Mouse (Mus musculus) E14TG2a.4 (cell line): ENCODE measurements around the gene Cox6a1.

Experiments used
- H3K27me3 ChIP-seq: 2 replicates; pipeline ENCODE4 v1.6.1; 2014; ENCODE audit warnings: low read length, control low read depth; ENCODE audit not compliant: insufficient read depth
- H3K36me3 ChIP-seq: 2 replicates; pipeline ENCODE4 v1.6.1; 2014; ENCODE audit warnings: low read length, control low read depth; ENCODE audit not compliant: insufficient read depth
- H3K4me1 ChIP-seq: replicated peaks from 2 replicates; pipeline ENCODE4 v1.6.1; 2014; ENCODE audit warnings: low read depth, low read length, control low read depth
- H3K4me3 ChIP-seq: replicated peaks from 2 replicates; pipeline ENCODE4 v1.5.1; 2014; ENCODE audit warnings: mild to moderate bottlenecking, low read length
- H3K9me3 ChIP-seq: 2 replicates; pipeline ENCODE4 v1.6.1; 2014; ENCODE audit warnings: low read length, control low read depth
- CTCF ChIP-seq: conservative IDR thresholded peaks from 2 replicates; pipeline ENCODE4 v1.5.1; 2014; ENCODE audit warnings: low read length
- NANOG ChIP-seq: IDR thresholded peaks from 2 replicates; pipeline ENCODE4 v1.6.1; 2014; ENCODE audit warnings: borderline replicate concordance, low read length, mixed read lengths
- POU5F1 ChIP-seq: IDR thresholded peaks from 2 replicates; pipeline ENCODE4 v1.6.1; 2014; ENCODE audit warnings: low read length, borderline replicate concordance

Gene Cox6a1

DNA sequence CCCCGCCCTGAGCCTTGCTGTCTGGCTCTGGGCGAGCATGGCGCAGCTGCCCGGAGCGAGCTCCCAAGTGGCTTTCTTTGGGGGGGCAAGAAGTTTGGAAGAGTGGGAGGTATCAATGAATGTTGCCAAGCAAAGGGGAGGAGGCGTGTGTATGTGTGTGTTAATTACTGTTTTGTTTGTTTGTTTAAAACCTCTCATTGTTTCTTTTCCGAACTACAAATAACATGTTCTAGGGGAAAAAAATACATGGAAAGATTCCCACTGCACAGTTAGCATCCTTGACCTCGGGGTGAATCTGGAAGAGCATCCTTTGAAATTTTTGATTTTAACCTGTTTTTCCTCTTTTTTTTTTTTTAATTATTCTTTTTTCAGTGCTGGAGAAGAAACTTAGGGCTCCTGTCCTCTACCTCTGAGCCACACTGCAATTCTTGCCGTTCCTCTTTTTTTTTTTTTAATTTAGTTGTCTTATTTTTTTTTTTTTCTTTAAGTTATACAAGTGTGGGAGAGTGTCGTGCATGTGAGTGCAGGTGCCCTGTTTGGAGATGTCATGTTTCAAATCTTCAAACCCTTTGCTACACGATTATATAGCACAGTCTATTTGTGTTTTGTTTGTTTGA is 25.5 kb upstream of the Cox6a1 start:
- Histone ChIP-seq H3K4me1 (peaks cover 53% of the 10 kb centered on the region), H3K27me3 (no peaks in the 10 kb centered on the region), H3K36me3 (no peaks in the 10 kb centered on the region), H3K4me3 (peak overlapping the region; percentile 56; the same call in 1 of the 2 replicates), H3K9me3 (no peaks in the 10 kb centered on the region)
- TF ChIP-seq CTCF, result no peak
- TF ChIP-seq NANOG, result no peak
- TF ChIP-seq POU5F1, result no peak

GRCm38 (mm10) chr5:115373441-115374203 is 24.8 kb upstream of the Cox6a1 start:
- no peak for TF ChIP-seq NANOG
- no peak for TF ChIP-seq CTCF
- no peak for TF ChIP-seq POU5F1
- Histone ChIP-seq H3K4me1 (peaks cover 58% of the 10 kb centered on the region), H3K27me3 (no peaks in the 10 kb centered on the region), H3K4me3 (peak overlapping the region; percentile 56; the same call in 1 of the 2 replicates), H3K9me3 (no peaks in the 10 kb centered on the region), H3K36me3 (peaks cover 5% of the 10 kb centered on the region; the same call in 1 of the 2 replicates)

- H3K4me1 ChIP-seq, result peaks cover 66% of the 10 kb centered on the region
- peak overlapping the region; percentile 45 for H3K4me3 ChIP-seq
- H3K9me3 ChIP-seq, result no peaks in the 10 kb centered on the region
- peaks cover 5% of the 10 kb centered on the region; the same call in 1 of the 2 replicates for H3K36me3 ChIP-seq
- H3K27me3 ChIP-seq, result no peaks in the 10 kb centered on the region
- TF ChIP-seq NANOG, result no peak
- TF ChIP-seq CTCF, result no peak
- no peak for TF ChIP-seq POU5F1
Measured at GRCm38 (mm10) chr5:115371736-115372135, 23.0 kb upstream of the Cox6a1 start.

GRCm38 (mm10) chr5:115364782-115365181 is 16.0 kb upstream of the Cox6a1 start:
- H3K9me3 ChIP-seq, result no peaks in the 10 kb centered on the region
- no peaks in the 10 kb centered on the region for H3K27me3 ChIP-seq
- no peak overlapping the region for H3K4me3 ChIP-seq
- peaks cover 65% of the 10 kb centered on the region for H3K4me1 ChIP-seq
- TF ChIP-seq NANOG (no peak), POU5F1 (no peak), CTCF (no peak)
- H3K36me3 ChIP-seq, result peaks cover 5% of the 10 kb centered on the region; the same call in 1 of the 2 replicates

DNA sequence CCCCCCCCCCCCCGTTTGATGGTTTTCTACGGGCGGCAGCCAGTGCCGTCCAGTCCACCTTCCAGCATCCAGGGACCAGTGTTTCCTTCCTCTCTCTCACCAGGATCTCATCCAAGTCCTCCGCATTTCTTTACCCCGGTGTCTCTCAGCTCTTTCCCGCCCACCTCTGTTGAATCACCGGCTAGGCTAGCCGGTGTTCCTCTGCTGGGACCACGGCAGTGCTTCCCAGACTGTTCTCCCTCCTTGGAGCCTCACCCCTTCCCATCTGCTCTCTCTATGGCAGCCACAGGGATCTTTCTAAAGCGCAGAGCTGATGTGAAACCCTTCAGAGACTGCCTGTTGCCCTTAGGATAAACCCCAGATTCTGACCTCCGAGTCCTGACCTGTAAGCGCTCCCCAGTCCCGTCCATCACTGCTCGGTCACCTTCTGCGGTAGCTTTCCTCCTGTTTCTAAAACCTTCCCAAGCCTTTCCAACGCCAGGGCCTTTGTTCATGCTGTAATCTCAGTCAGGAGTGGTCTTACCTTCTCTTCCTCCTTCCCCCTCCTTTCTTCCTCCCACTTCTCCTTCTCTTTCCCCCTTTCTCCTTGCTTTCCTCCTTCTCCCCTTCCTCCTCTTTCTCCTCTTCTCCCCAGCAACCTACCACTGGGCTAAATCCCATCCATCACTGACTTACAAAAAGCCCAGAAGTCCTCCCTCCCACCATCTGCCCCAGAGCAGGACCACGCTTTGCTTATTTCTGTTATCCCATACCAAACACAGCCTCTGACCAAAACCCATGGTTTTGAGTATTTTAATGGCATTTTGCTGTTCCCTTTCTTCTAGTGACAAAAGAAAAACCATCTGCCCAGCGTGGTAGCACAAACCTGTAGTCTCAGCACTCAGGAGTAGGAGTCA is 14.3 kb upstream of the Cox6a1 start:
- TF ChIP-seq CTCF (no peak), POU5F1 (no peak), NANOG (no peak)
- Histone ChIP-seq H3K4me3 (peak overlapping the region; percentile 39; the same call in 1 of the 2 replicates), H3K36me3 (no peaks in the 10 kb centered on the region), H3K27me3 (no peaks in the 10 kb centered on the region), H3K9me3 (no peaks in the 10 kb centered on the region), H3K4me1 (peaks cover 73% of the 10 kb centered on the region)

DNA sequence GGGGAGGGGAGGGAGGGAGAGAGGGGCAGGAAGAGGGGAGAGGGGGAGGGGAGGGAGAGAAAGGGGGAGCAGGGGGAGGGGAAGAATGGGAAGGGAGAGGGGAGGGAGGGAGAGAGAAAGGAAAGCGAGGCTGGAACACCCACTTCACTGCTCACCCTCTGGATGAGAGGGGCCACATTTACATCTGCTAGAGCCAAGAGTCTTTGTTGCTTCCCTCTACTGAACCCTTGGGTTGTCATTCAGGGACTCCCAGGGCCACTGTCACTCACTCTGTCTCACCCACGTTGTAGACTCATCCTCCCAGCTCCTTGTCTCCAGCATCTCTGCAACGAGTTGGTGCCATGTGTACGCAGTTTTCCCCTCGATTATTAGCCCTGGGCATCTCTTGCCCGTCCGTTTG is 13.4 kb upstream of the Cox6a1 start:
- no peaks in the 10 kb centered on the region for H3K27me3 ChIP-seq
- peaks cover 78% of the 10 kb centered on the region for H3K4me1 ChIP-seq
- TF ChIP-seq NANOG (no peak), POU5F1 (no peak), CTCF (no peak)
- H3K4me3 ChIP-seq, result peak overlapping the region; percentile 32; the same call in 1 of the 2 replicates
- no peaks in the 10 kb centered on the region for H3K9me3 ChIP-seq
- no peaks in the 10 kb centered on the region for H3K36me3 ChIP-seq

DNA sequence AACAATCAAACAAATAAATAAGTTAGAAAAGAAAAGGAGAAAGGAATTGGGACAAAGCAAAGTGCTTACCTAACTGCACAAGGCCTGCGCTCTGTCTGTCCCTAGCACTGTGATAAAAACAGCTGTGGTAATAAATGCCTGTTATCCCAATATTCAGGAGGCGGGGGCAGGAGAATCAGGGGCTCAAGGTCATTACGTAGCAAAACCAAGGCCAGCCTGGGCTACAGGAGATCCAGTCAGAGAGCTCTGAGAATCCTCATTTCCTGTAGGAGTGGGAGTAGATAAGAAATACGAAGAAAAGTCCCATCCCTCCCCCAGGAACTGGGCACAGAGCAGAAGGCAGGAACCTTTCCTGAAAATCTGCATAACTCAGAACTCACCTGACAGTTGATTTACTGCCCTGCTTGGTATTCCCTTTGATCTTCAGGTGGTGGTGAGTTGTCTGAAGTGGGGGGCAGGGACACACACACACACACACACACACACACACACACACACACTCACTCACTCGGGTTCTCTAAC is 11.1 kb upstream of the Cox6a1 start:
- no peaks in the 10 kb centered on the region for H3K36me3 ChIP-seq
- TF ChIP-seq CTCF (no peak), NANOG (no peak), POU5F1 (no peak)
- no peaks in the 10 kb centered on the region for H3K9me3 ChIP-seq
- peaks cover 76% of the 10 kb centered on the region for H3K4me1 ChIP-seq
- H3K4me3 ChIP-seq, result peak overlapping the region; percentile 54; the same call in 1 of the 2 replicates
- no peaks in the 10 kb centered on the region for H3K27me3 ChIP-seq
